Mouse (Mus musculus): ENCODE results near the gene Ubxn7. TPM values are rescaled to one million over a fixed set of nuclear protein-coding genes. Genes with fewer than 3 reads are reported as not detected.
"Not testable (repeated sequence)": the region's sequence is repeated elsewhere in the genome, so short reads cannot be mapped to it uniquely, and the experiment has no call there.

Gene Ubxn7
- 27.0 and 32.2 TPM in 2 replicates for polyA plus RNA-seq (2016; fragmentation: Nextera tagmentation; extraction: Ambion mirVana)

- H3K36me3 ChIP-seq (replicated peaks), result peaks cover 3% of the 10 kb centered on the region; the same call in 1 of the 2 replicates
- no peaks in the 10 kb centered on the region for H3K27me3 ChIP-seq (replicated peaks; ENCODE audit: low read depth, poor library complexity, severe bottlenecking)
- H3K4me1 ChIP-seq, result peaks cover 16% of the 10 kb centered on the region
- peak within 1 kb of the TSS; percentile 99 for H3K4me3 ChIP-seq
- H3K27ac ChIP-seq (replicated peaks), result peak within 1 kb of the TSS; percentile 99
- under 1% methylated on average over 52 of the region's 52 CpGs for WGBS
- DNase-seq (ENCODE audit: low spot score), result peak; percentile 99
- no peaks in the 10 kb centered on the region for H3K9me3 ChIP-seq
These were observed at the start of gene Ubxn7 for GRCm38 (mm10) chr16:32332040-32332555. Ubxn7 (plus strand) TSS chr16:32332257.

DNA sequence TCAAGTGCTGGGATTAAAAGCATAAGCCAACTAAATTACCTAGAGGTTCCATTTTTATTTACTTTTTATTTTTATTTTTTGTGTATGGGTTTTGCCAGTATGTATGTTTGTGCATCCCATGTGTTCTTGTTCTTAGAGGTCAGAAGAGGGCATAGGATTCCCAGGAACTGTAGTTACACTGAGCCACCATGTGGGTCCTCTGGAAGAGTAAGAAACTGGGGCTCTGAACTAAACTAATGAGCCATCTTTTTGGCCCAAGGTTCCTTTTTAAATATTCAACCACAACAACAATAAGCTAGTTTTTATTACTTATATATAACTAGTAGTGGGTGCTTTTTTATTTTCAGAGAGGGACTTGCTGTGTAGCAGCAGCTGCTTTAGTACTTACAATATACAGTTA, 49.4 kb upstream of the Ubxn7 start:
- Histone ChIP-seq H3K9me3 (peaks cover 9% of the 10 kb centered on the region; the same call in 1 of the 2 replicates), H3K4me3 (no peak overlapping the region), H3K36me3 (replicated peaks) (peaks cover 83% of the 10 kb centered on the region), H3K4me1 (peaks cover 22% of the 10 kb centered on the region), H3K27ac (replicated peaks) (no peak overlapping the region), H3K27me3 (replicated peaks; ENCODE audit: low read depth, poor library complexity, severe bottlenecking) (no peaks in the 10 kb centered on the region)
- no peak for DNase-seq (ENCODE audit: low spot score)

DNA sequence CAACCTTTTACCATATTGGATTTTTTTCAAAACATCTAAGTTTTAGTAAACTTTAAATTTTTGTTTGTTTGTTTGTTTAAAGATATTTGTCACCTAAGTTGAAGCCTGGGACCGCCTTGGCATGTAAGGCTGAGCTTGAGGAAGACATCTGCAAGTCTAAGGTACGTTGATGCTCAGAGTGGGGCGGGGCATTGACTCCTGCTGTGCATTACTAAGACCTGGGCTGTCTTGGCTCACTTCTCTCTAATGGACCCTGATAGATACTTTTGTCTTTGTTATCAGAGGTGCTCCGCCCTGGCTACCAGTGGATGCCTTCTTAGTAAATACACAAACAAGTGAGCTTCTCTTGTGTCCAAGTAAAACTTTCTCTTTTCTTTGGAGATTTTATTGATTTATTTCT, 40.2 kb upstream of the Ubxn7 start:
- Histone ChIP-seq H3K9me3 (no peaks in the 10 kb centered on the region), H3K4me3 (no peak overlapping the region), H3K4me1 (no peaks in the 10 kb centered on the region), H3K27ac (replicated peaks) (no peak overlapping the region), H3K36me3 (replicated peaks) (peaks cover 69% of the 10 kb centered on the region), H3K27me3 (replicated peaks; ENCODE audit: low read depth, poor library complexity, severe bottlenecking) (no peaks in the 10 kb centered on the region)
- WGBS, result 94% methylated on average over 4 of the region's 4 CpGs
- no peak for DNase-seq (ENCODE audit: low spot score)

GRCm38 (mm10) chr16:32299617-32300016, 32.4 kb upstream of the Ubxn7 start:
- peaks cover 65% of the 10 kb centered on the region for H3K36me3 ChIP-seq (replicated peaks)
- 93% methylated on average over 4 of the region's 4 CpGs for WGBS
- not testable (repeated sequence) for H3K27ac ChIP-seq (replicated peaks); H3K9me3 ChIP-seq; H3K4me1 ChIP-seq; H3K27me3 ChIP-seq (replicated peaks; ENCODE audit: low read depth, poor library complexity, severe bottlenecking); H3K4me3 ChIP-seq; DNase-seq (ENCODE audit: low spot score)

- DNase-seq (ENCODE audit: low spot score), result no peak
- H3K27ac ChIP-seq (replicated peaks), result no peak overlapping the region
- WGBS, result 46% methylated on average over 1 of the region's 1 CpGs
- H3K36me3 ChIP-seq (replicated peaks), result peaks cover 39% of the 10 kb centered on the region
- H3K27me3 ChIP-seq (replicated peaks; ENCODE audit: low read depth, poor library complexity, severe bottlenecking), result no peaks in the 10 kb centered on the region
- H3K4me1 ChIP-seq, result no peaks in the 10 kb centered on the region
- no peaks in the 10 kb centered on the region for H3K9me3 ChIP-seq
- H3K4me3 ChIP-seq, result no peak overlapping the region
These were observed 29.0 kb upstream of the Ubxn7 start for GRCm38 (mm10) chr16:32303046-32303445.

GRCm38 (mm10) chr16:32303886-32304285, 28.2 kb upstream of the Ubxn7 start:
- no peak for DNase-seq (ENCODE audit: low spot score)
- Histone ChIP-seq H3K27me3 (replicated peaks; ENCODE audit: low read depth, poor library complexity, severe bottlenecking) (no peaks in the 10 kb centered on the region), H3K9me3 (no peaks in the 10 kb centered on the region), H3K36me3 (replicated peaks) (peaks cover 31% of the 10 kb centered on the region), H3K27ac (replicated peaks) (no peak overlapping the region), H3K4me3 (no peak overlapping the region), H3K4me1 (no peaks in the 10 kb centered on the region)
- WGBS, result 96% methylated on average over 7 of the region's 7 CpGs

DNA sequence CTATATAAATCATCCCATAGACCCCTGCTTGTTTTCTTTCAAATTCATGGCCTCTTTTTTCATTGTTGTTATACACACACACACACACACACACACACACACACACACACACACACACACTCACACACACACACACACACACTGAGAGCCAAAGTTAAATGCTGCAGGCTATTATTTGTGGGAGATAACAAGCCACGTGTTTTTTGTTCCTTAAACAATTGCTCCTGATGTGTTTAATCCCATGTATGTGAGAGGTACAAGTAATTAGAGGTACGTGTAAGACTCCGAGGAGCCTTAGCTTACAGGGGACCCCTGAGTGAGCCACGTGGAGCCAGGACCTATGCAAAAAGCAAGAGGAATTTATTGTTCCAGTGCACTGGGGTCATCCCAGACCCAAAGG, 20.1 kb upstream of the Ubxn7 start:
- H3K4me1 ChIP-seq, result peaks cover 27% of the 10 kb centered on the region
- no peaks in the 10 kb centered on the region for H3K36me3 ChIP-seq (replicated peaks)
- no peaks in the 10 kb centered on the region for H3K27me3 ChIP-seq (replicated peaks; ENCODE audit: low read depth, poor library complexity, severe bottlenecking)
- no peaks in the 10 kb centered on the region for H3K9me3 ChIP-seq
- DNase-seq (ENCODE audit: low spot score), result no peak
- WGBS, result 78% methylated on average over 4 of the region's 4 CpGs
- no peak overlapping the region for H3K4me3 ChIP-seq
- no peak overlapping the region for H3K27ac ChIP-seq (replicated peaks)

GRCm38 (mm10) chr16:32312386-32312785, 19.7 kb upstream of the Ubxn7 start:
- H3K4me1 ChIP-seq, result peaks cover 27% of the 10 kb centered on the region
- H3K27ac ChIP-seq (replicated peaks), result no peak overlapping the region
- 34% methylated on average over 5 of the region's 5 CpGs for WGBS
- H3K27me3 ChIP-seq (replicated peaks; ENCODE audit: low read depth, poor library complexity, severe bottlenecking), result no peaks in the 10 kb centered on the region
- DNase-seq (ENCODE audit: low spot score), result no peak
- no peak overlapping the region for H3K4me3 ChIP-seq
- no peaks in the 10 kb centered on the region for H3K36me3 ChIP-seq (replicated peaks)
- H3K9me3 ChIP-seq, result no peaks in the 10 kb centered on the region

DNA sequence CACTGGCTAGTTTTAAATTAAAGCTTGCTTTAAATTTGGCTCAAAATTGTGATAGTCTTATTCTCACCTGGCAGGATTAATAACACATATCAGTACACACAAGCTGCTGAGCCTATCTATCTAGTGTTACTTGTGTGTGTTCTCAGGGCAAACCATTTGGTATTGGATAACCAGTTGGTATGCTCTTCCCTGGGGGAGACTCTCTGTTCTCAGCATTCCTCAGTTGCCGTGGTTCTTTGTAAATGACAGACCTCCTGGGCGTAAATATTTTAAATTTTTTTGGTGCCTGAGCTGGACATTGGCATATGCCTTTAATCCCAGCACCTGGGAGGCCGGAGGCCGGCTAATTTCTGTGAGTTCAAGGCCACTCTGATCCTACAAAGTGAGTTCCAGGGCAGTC, 19.2 kb upstream of the Ubxn7 start:
- no peaks in the 10 kb centered on the region for H3K36me3 ChIP-seq (replicated peaks)
- no peak overlapping the region; the same call in 1 of the 2 replicates for H3K27ac ChIP-seq (replicated peaks)
- 46% methylated on average over 4 of the region's 4 CpGs for WGBS
- no peaks in the 10 kb centered on the region for H3K9me3 ChIP-seq
- no peaks in the 10 kb centered on the region for H3K27me3 ChIP-seq (replicated peaks; ENCODE audit: low read depth, poor library complexity, severe bottlenecking)
- H3K4me1 ChIP-seq, result peaks cover 27% of the 10 kb centered on the region
- no peak overlapping the region for H3K4me3 ChIP-seq
- DNase-seq (ENCODE audit: low spot score), result peak; percentile 15

- Histone ChIP-seq H3K27me3 (replicated peaks; ENCODE audit: low read depth, poor library complexity, severe bottlenecking) (no peaks in the 10 kb centered on the region), H3K36me3 (replicated peaks) (no peaks in the 10 kb centered on the region), H3K4me1 (peaks cover 25% of the 10 kb centered on the region), H3K4me3 (no peak overlapping the region), H3K9me3 (no peaks in the 10 kb centered on the region), H3K27ac (replicated peaks) (no peak overlapping the region)
- no peak for DNase-seq (ENCODE audit: low spot score)
- 58% methylated on average over 2 of the region's 2 CpGs for WGBS
These were observed 15.5 kb upstream of the Ubxn7 start for GRCm38 (mm10) chr16:32316601-32317000.

DNA sequence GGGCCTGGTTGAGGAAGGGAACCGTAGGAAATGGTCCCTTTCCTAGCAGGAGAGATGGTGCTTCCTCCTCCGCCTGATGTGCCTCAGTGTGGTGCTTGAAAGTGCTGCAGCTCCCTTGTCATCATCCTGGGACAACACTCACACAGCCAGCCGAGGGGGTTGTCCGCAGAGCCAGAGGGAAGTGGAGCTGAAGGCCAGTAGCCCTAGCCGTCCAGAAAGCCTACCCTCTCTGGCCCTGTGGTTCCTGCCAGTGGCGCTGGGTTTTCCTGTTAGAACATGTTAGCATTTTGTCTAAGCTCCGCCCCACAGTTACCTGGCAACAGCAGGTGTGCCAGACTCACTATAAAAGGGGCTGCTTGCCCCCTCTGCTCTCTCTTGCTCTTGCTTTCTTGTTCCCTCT, 8.1 kb upstream of the Ubxn7 start:
- 33% methylated on average over 7 of the region's 7 CpGs for WGBS
- H3K4me1 ChIP-seq, result peaks cover 6% of the 10 kb centered on the region; the same call in 1 of the 2 replicates
- H3K9me3 ChIP-seq, result no peaks in the 10 kb centered on the region
- no peaks in the 10 kb centered on the region for H3K36me3 ChIP-seq (replicated peaks)
- H3K4me3 ChIP-seq, result no peak overlapping the region
- no peak overlapping the region for H3K27ac ChIP-seq (replicated peaks)
- peak; percentile 13 for DNase-seq (ENCODE audit: low spot score)
- H3K27me3 ChIP-seq (replicated peaks; ENCODE audit: low read depth, poor library complexity, severe bottlenecking), result no peaks in the 10 kb centered on the region

DNA sequence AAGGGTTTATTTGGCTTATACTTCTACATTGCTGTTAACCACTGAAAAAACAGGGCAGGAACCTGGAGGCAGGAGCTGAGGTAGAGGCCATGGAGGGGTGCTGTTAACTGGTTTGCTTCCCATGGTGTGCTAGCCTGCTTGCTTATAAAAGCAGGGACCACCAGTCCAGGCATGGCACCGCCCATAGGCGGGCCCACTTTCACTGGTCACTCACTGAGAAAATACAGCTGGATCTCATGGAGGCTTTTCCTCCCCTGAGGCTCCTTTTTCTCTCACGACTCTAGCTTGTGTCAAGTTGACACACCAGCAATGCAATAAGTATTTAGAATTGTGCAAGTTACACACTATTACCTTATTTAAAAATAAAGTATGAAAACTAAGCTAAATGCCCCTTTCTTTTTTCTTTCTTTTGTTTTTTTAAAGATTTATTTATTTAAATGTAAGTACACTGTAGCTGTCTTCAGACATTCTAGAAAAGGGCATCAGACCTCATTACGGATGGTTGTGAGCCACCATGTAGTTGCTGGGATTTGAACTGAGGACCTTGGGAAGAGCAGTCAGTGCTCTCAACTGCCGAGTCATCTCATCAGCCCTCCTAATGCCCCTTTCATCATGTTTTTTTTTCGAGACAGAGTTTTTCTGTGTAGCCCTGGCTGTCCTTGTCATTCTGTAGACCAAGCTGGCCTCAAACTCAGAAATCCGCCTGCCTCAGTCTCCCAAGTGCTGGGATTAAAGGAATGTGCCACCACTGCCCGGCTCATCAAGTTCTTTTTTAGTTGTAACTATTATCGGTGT, 984 bp upstream of the Ubxn7 start:
- DNase-seq (ENCODE audit: low spot score), result peak; percentile 34
- Histone ChIP-seq H3K27me3 (replicated peaks; ENCODE audit: low read depth, poor library complexity, severe bottlenecking) (no peaks in the 10 kb centered on the region), H3K4me3 (peak overlapping the region; percentile 99), H3K36me3 (replicated peaks) (peaks cover 3% of the 10 kb centered on the region; the same call in 1 of the 2 replicates), H3K27ac (replicated peaks) (peak overlapping the region; percentile 99), H3K4me1 (peaks cover 16% of the 10 kb centered on the region), H3K9me3 (no peaks in the 10 kb centered on the region)
- WGBS, result 56% methylated on average over 9 of the region's 9 CpGs

All from embryonic facial prominence, embryonic 10.5 days (tissue).